Mouse (Mus musculus) kidney, postnatal 4 days (tissue): ENCODE measurements around the gene Eef2kmt.

Source experiments
- DNase-seq, 2 experiments: peaks; one replicate each; pipeline ENCODE4 v3.0.0; 2021; ENCODE audit warnings: mixed read lengths in 2 of 2

Gene Eef2kmt

GRCm38 (mm10) chr16:5221403-5221802 lies 34.4 kb downstream of the Eef2kmt start:
- DNase-seq = no peak

GRCm38 (mm10) chr16:5217341-5218133 lies 38.2 kb downstream of the Eef2kmt start:
- peak; percentile 24 to 28 for DNase-seq

- DNase-seq = no peak
Measured at GRCm38 (mm10) chr16:5216686-5217085, 39.1 kb downstream of the Eef2kmt start.

GRCm38 (mm10) chr16:5214126-5214525 lies 41.7 kb downstream of the Eef2kmt start:
- DNase-seq = no peak

- no peak for DNase-seq
Measured at GRCm38 (mm10) chr16:5212150-5212549, 43.6 kb downstream of the Eef2kmt start.

GRCm38 (mm10) chr16:5210365-5210764 lies 45.4 kb downstream of the Eef2kmt start:
- no peak for DNase-seq

- DNase-seq = no peak
Measured at GRCm38 (mm10) chr16:5206051-5206450, 49.7 kb downstream of the Eef2kmt start.

- no peak for DNase-seq
Measured at GRCm38 (mm10) chr16:5205431-5205970, 50.3 kb downstream of the Eef2kmt start.

- DNase-seq = peak; percentile 86 to 92
Measured at GRCm38 (mm10) chr16:5203668-5204433, 51.9 kb downstream of the Eef2kmt start, which contains the start of gene Nagpa. Gene Nagpa, minus strand, starts transcription at chr16:5204012.

- peak; percentile 36 to 50 for DNase-seq
Measured at GRCm38 (mm10) chr16:5203200-5203599, 52.6 kb downstream of the Eef2kmt start.

- DNase-seq = peak; percentile 60 to 69
Measured at GRCm38 (mm10) chr16:5202681-5203080, 53.1 kb downstream of the Eef2kmt start.

GRCm38 (mm10) chr16:5195080-5195479 lies 60.7 kb downstream of the Eef2kmt start:
- peak; percentile 61 to 70 for DNase-seq
